Mouse (Mus musculus): ENCODE measurements around the gene Flrt1. TPM values are rescaled to one million over a fixed set of nuclear protein-coding genes. Genes with fewer than 3 reads are reported as not detected.

Flrt1 gene
- polyA plus RNA-seq, 1 experiment, result not detected

DNA sequence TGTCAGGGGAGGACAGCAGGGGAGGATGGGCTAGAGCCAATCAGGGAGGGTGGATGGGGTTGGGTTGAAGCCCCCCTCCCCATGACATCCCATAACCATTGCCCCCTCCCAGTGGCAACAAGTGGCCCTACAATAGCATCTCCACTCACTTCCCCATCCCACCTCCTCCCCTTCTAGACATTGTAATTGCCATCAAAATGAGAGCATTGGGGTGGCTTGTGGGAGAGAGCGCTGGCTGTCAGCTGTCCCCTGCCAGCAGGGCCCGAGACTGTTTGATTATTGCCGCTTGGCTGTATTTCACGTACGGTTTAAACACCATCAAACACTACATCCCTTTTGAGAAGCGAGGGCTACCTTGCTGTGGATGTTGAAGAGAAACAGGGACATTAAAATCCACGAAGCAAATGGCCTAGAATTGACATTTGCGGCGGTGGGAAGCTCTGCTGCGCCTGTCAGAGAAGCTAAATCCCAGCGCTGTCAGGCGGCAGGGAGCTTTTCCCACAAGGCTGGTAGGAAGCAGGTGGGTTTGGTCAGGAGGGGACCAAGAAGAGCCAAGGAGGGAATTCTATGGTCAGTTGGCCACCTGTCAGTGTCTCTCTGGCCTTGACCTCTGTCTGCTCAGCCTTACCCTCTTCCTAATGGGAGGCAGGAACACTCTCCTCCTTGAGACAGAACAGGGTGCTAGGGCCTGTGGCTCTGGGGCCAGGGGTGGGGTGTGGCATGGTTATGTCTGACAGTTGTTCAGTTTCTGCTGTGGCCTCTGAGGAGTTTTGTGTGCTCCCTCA is 31.3 kb downstream of the Flrt1 start:
- Histone ChIP-seq H3K4me1 (ENCODE audit: control insufficient read depth, insufficient read depth, low read length) (peaks cover 2% of the 10 kb centered on the region; the same call in 1 of the 2 replicates), H3K4me3 (ENCODE audit: insufficient read depth, low read length) (no peak overlapping the region), H3K27ac (ENCODE audit: insufficient read depth, low read depth, low read length) (no peak overlapping the region)
- TF ChIP-seq CTCF (IDR thresholded peaks at IDR 0.05; ENCODE audit: low read depth, low read length) (no peak), POLR2A (IDR thresholded peaks at IDR 0.05; ENCODE audit: borderline replicate concordance, low read depth, low read length) (no peak)

- Histone ChIP-seq H3K4me3 (ENCODE audit: insufficient read depth, low read length) (no peak overlapping the region), H3K4me1 (ENCODE audit: control insufficient read depth, insufficient read depth, low read length) (peaks cover 2% of the 10 kb centered on the region; the same call in 1 of the 2 replicates), H3K27ac (ENCODE audit: insufficient read depth, low read depth, low read length) (no peak overlapping the region)
- TF ChIP-seq CTCF (IDR thresholded peaks at IDR 0.05; ENCODE audit: low read depth, low read length) (no peak), POLR2A (IDR thresholded peaks at IDR 0.05; ENCODE audit: borderline replicate concordance, low read depth, low read length) (no peak)
Observed at GRCm38 (mm10) chr19:7072221-7072620, 33.3 kb downstream of the Flrt1 start.

DNA sequence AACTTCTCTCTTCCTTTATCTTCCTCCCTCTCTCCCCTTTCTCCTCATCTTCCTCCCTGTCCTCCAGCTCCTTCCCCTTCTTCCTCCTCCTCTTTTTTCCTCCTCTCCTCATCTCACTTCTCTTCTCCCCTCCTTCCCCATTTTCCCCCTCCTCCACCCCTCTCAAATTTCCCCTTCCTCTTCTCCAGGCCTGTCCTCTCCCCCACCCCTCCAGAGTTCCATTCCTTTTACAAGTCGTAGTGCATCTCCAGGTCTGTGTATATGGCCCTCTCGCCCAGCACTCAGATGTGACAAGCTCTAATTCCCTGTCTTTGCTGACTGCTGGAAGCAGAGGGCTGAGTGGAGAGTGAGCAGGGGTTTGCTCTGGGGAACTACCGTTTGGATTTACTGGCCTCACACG is 34.8 kb downstream of the Flrt1 start:
- Histone ChIP-seq H3K4me3 (ENCODE audit: insufficient read depth, low read length) (no peak overlapping the region), H3K27ac (ENCODE audit: insufficient read depth, low read depth, low read length) (no peak overlapping the region), H3K4me1 (ENCODE audit: control insufficient read depth, insufficient read depth, low read length) (peaks cover 12% of the 10 kb centered on the region)
- TF ChIP-seq POLR2A (IDR thresholded peaks at IDR 0.05; ENCODE audit: borderline replicate concordance, low read depth, low read length) (no peak), CTCF (IDR thresholded peaks at IDR 0.05; ENCODE audit: low read depth, low read length) (no peak)

GRCm38 (mm10) chr19:7069781-7070763 is 35.5 kb downstream of the Flrt1 start:
- Histone ChIP-seq H3K27ac (ENCODE audit: insufficient read depth, low read depth, low read length) (no peak overlapping the region), H3K4me1 (ENCODE audit: control insufficient read depth, insufficient read depth, low read length) (peaks cover 12% of the 10 kb centered on the region), H3K4me3 (ENCODE audit: insufficient read depth, low read length) (no peak overlapping the region)
- TF ChIP-seq CTCF (IDR thresholded peaks at IDR 0.05; ENCODE audit: low read depth, low read length), result no peak
- TF ChIP-seq POLR2A (IDR thresholded peaks at IDR 0.05; ENCODE audit: borderline replicate concordance, low read depth, low read length), result no peak

GRCm38 (mm10) chr19:7068661-7069531 is 36.6 kb downstream of the Flrt1 start:
- Histone ChIP-seq H3K27ac (ENCODE audit: insufficient read depth, low read depth, low read length) (no peak overlapping the region), H3K4me1 (ENCODE audit: control insufficient read depth, insufficient read depth, low read length) (peaks cover 12% of the 10 kb centered on the region), H3K4me3 (ENCODE audit: insufficient read depth, low read length) (no peak overlapping the region)
- TF ChIP-seq CTCF (IDR thresholded peaks at IDR 0.05; ENCODE audit: low read depth, low read length) (no peak), POLR2A (IDR thresholded peaks at IDR 0.05; ENCODE audit: borderline replicate concordance, low read depth, low read length) (no peak)

- H3K27ac ChIP-seq (ENCODE audit: insufficient read depth, low read depth, low read length), result no peak overlapping the region
- TF ChIP-seq POLR2A (IDR thresholded peaks at IDR 0.05; ENCODE audit: borderline replicate concordance, low read depth, low read length) (no peak), CTCF (IDR thresholded peaks at IDR 0.05; ENCODE audit: low read depth, low read length) (peak; percentile 85)
- H3K4me1 ChIP-seq (ENCODE audit: control insufficient read depth, insufficient read depth, low read length), result peaks cover 12% of the 10 kb centered on the region
- H3K4me3 ChIP-seq (ENCODE audit: insufficient read depth, low read length), result no peak overlapping the region
Observed at GRCm38 (mm10) chr19:7068136-7068535, 37.4 kb downstream of the Flrt1 start.

DNA sequence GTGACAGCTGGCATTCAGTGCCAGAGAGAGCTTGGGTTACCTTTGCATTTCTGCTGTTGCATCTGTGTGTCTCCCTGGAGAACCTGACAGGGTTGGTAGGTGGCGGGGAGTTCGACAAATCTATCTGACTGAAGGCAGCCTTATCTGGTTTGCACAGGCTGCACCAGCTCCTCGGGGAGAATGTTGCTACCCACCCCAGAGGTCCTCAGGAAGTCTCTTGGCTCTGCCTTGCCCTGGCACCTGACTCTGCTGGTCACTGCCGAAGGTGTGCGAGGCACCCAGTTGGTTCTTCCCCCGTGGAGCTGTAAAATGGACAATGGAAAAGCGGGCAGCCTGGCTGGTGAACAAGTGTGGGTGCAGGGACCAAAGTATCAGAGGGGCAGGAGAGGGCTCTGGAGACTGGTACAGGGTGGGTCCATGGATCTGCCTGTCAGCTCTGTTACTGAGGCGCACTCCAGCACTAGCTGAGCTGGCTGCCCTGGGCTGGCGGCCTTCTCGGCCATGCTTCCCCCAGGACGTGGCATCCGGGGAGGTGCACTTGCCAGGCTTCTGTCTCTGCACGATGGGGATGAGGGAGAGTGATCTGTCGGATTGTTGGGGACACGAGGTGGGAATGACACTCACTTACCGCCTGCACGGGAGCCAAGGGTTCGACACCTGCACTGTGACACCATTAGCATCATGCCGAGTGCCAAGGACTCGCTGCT is 38.0 kb downstream of the Flrt1 start:
- TF ChIP-seq POLR2A (IDR thresholded peaks at IDR 0.05; ENCODE audit: borderline replicate concordance, low read depth, low read length) (no peak), CTCF (IDR thresholded peaks at IDR 0.05; ENCODE audit: low read depth, low read length) (no peak)
- no peak overlapping the region for H3K27ac ChIP-seq (ENCODE audit: insufficient read depth, low read depth, low read length)
- H3K4me1 ChIP-seq (ENCODE audit: control insufficient read depth, insufficient read depth, low read length), result peaks cover 12% of the 10 kb centered on the region
- no peak overlapping the region for H3K4me3 ChIP-seq (ENCODE audit: insufficient read depth, low read length)

DNA sequence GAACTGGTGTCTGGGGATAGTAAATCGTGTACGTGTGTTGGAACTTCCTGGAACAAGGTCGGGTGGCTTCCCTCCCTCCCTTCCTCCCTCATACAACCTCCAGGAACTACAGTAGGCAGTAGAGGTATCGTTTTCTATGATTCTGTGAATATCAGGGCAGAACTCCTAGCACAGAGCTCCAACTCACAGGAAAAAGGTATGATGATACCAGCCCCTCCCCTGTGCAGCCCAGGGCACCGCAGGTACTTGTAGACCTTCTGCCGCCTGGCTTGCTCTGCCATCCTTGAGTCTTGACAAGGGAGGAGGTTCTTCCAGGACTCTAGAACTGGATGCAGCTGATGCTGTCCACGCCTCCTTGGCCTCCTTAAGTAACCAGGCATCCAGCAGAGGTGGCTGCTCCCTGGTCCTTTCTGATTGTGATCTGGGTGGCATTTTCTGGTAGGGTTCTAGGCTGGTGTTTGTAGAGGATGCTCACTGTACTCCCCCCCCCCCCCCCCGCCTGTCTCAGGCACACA is 38.6 kb downstream of the Flrt1 start:
- peaks cover 12% of the 10 kb centered on the region for H3K4me1 ChIP-seq (ENCODE audit: control insufficient read depth, insufficient read depth, low read length)
- no peak overlapping the region for H3K4me3 ChIP-seq (ENCODE audit: insufficient read depth, low read length)
- 0 out of 2 replicates have a peak overlapping the region, but pooled peaks have one; percentile 4 for H3K27ac ChIP-seq (ENCODE audit: insufficient read depth, low read depth, low read length)
- TF ChIP-seq POLR2A (IDR thresholded peaks at IDR 0.05; ENCODE audit: borderline replicate concordance, low read depth, low read length), result no peak
- TF ChIP-seq CTCF (IDR thresholded peaks at IDR 0.05; ENCODE audit: low read depth, low read length), result no peak

Data from bone marrow macrophage, adult 2 months (primary cell).